Mouse (Mus musculus): Measurements from ENCODE around the gene Tes.

DNA sequence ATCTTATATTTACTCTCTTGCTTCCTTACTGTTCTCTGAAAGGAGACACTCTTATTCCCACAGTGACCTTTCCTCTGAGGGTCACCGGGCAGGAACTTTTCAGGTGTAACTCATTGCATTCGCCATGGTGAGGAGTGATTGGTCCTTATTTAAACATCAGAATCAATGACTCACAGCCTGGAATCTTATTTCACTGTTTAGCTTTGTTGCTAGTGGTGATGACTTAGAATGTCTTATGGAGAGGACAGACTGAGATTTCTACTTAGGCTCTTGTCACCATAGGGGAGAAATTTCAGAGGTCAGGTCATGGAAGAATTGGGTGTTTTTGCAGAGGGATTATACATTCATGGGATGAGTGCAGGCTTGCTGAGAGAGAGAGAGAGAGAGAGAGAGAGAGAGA is 75.1 kb downstream of the Tes start:
- no peak for TF ChIP-seq POLR2A (IDR thresholded peaks at IDR 0.05; ENCODE audit: extremely low read depth, insufficient read depth, low read length)
- TF ChIP-seq CTCF (IDR thresholded peaks at IDR 0.05; ENCODE audit: extremely low read depth, insufficient read depth, low read length), result no peak

All from cortical plate, adult 2 months (tissue).